Comparison of ENCODE assay signal across 11 mouse cellular contexts in genomic region chr1:132802380-132802779, GRCm38 (mm10).
DNase-seq lines count a peak whose midpoint lies in the region; ATAC-seq and TF ChIP-seq lines count a peak whose summit lies in the region.
"Had no signal": no experiment of that assay in that cellular context is flagged by ENCODE, and none has a peak within 500 bp of the region (broad histone marks: within the 10 kb centered on the region; RNA-seq: fewer than 3 reads in every experiment).

No protein-coding gene starts in this region.

- H3K4me3 ChIP-seq in gastrocnemius, adult 2 months, result no peak overlapping the region
- H3K4me3 ChIP-seq in liver, embryonic 14.5 days (ENCODE audit: insufficient read depth in 1 of 2, low read depth in 2 of 2, low read length in 2 of 2), result no peak overlapping the region
- no peak overlapping the region for H3K4me3 ChIP-seq in liver, embryonic 12.5 days
- H3K4me3 ChIP-seq: lung, embryonic 15.5 days had no signal

- TF ChIP-seq EP300 in liver, embryonic 14.5 days (IDR thresholded peaks at IDR 0.05; ENCODE audit: low read depth), result no peak

- H3K4me1 ChIP-seq in liver, embryonic 14.5 days (replicated peaks; ENCODE audit: control insufficient read depth in 2 of 2, insufficient read depth in 2 of 2, low read length in 1 of 2), result no peaks in the 10 kb centered on the region
- H3K4me1 ChIP-seq in liver, embryonic 12.5 days, result no peaks in the 10 kb centered on the region
- H3K4me1 ChIP-seq: lung, embryonic 15.5 days had no signal

- WGBS in liver, embryonic 14.5 days (ENCODE audit: insufficient replicate concordance), result 33% methylated on average over 4 of the region's 4 CpGs
- WGBS in liver, embryonic 12.5 days (ENCODE audit: insufficient replicate concordance), result 22% methylated on average over 4 of the region's 4 CpGs

- H3K36me3 ChIP-seq in liver, embryonic 14.5 days (replicated peaks; ENCODE audit: control insufficient read depth, insufficient read depth, low read depth), result no peaks in the 10 kb centered on the region
- H3K36me3 ChIP-seq in liver, embryonic 12.5 days, result no peaks in the 10 kb centered on the region
- H3K36me3 ChIP-seq: lung, embryonic 15.5 days had no signal

- peak; percentile 39; the same call in 1 of the 2 replicates for TF ChIP-seq CTCF in gastrocnemius, adult 2 months (IDR thresholded peaks at IDR 0.05)
- TF ChIP-seq CTCF in liver, embryonic 14.5 days (IDR thresholded peaks at IDR 0.05; ENCODE audit: low read depth), result peak; percentile 27; the same call in 1 of the 2 replicates

- no peak overlapping the region for H3K27ac ChIP-seq in gastrocnemius, adult 2 months
- no peak overlapping the region for H3K27ac ChIP-seq in liver, embryonic 14.5 days
- no peak overlapping the region for H3K27ac ChIP-seq in liver, embryonic 12.5 days
- H3K27ac ChIP-seq: lung, embryonic 15.5 days had no signal

- H3K27me3 ChIP-seq in liver, embryonic 14.5 days (ENCODE audit: control insufficient read depth, insufficient read depth, low read length), result no peaks in the 10 kb centered on the region
- peaks cover 26% of the 10 kb centered on the region for H3K27me3 ChIP-seq in liver, embryonic 12.5 days (replicated peaks)

- no peak for ATAC-seq in liver, embryonic 14.5 days (ENCODE audit: insufficient read depth)
- ATAC-seq in liver, embryonic 12.5 days, result no peak

- no peak for DNase-seq in gastrocnemius, adult 2 months
- no peak for DNase-seq in gastrocnemius, adult 8-10 months (ENCODE audit: low spot score in 2 of 2)
- DNase-seq in liver, embryonic 14.5 days (ENCODE audit: low read depth in 3 of 3, low spot score in 3 of 3), result no peak
- DNase-seq in ZHBTc4 (ENCODE audit: low read depth, low spot score), result peak; percentile 17
- peak; percentile 76 to 80 for DNase-seq in cerebellum, postnatal 10 days
- DNase-seq in kidney, adult 8-10 months, result no peak
- DNase-seq in layer of hippocampus, adult 9-10 months (ENCODE audit: low spot score), result no peak
- DNase-seq: gastrocnemius, postnatal 36 days; thymus, postnatal 25 days had no signal

- H3K9me3 ChIP-seq in liver, embryonic 14.5 days (ENCODE audit: control insufficient read depth, low read length), result no peaks in the 10 kb centered on the region
- H3K9me3 ChIP-seq in liver, embryonic 12.5 days (replicated peaks), result no peaks in the 10 kb centered on the region
- H3K9me3 ChIP-seq: lung, embryonic 15.5 days had no signal

- H3K4me2 ChIP-seq in liver, embryonic 14.5 days (ENCODE audit: low read depth), result no peak overlapping the region
- H3K4me2 ChIP-seq in liver, embryonic 12.5 days, result no peak overlapping the region
- H3K4me2 ChIP-seq: lung, embryonic 15.5 days had no signal

- no peak overlapping the region for H3K9ac ChIP-seq in liver, embryonic 14.5 days (replicated peaks)
- H3K9ac ChIP-seq in liver, embryonic 12.5 days, result no peak overlapping the region
- H3K9ac ChIP-seq: lung, embryonic 15.5 days had no signal

- intact Hi-C loops in gastrocnemius, adult 2 months (cut with DNase I), result no loop called here

Comparison
In these comparisons a context has a peak if more than half of its experiments do, and no peak if none do; other contexts are left out.
1. DNase-seq: peak in ZHBTc4 (single experiment) and cerebellum, postnatal 10 days (2 of 2); none in gastrocnemius, adult 2 months (single experiment), gastrocnemius, adult 8-10 months (0 of 2), liver, embryonic 14.5 days (0 of 3), kidney, adult 8-10 months (0 of 2) and layer of hippocampus, adult 9-10 months (single experiment).